Mouse (Mus musculus) cerebellum, adult (tissue): ENCODE measurements around the gene C2.
"Not testable (repeated sequence)": the region's sequence is repeated elsewhere in the genome, so short reads cannot be mapped to it uniquely, and the experiment has no call there.

Experiments
- ATAC-seq: cut with Nextera tagmentation; 2 replicates; pipeline ENCODE4 v1.9.2; 2017; ENCODE audit warnings: mild to moderate bottlenecking, moderate library complexity, mixed read lengths; ENCODE audit not compliant: insufficient number of reproducible peaks, low FRiP score, low TSS enrichment

The C2 gene

GRCm38 (mm10) chr17:34840736-34841307, 57.2 kb downstream of the C2 start:
- ATAC-seq: no peak

GRCm38 (mm10) chr17:34838785-34839184, 59.3 kb downstream of the C2 start:
- no peak for ATAC-seq

DNA sequence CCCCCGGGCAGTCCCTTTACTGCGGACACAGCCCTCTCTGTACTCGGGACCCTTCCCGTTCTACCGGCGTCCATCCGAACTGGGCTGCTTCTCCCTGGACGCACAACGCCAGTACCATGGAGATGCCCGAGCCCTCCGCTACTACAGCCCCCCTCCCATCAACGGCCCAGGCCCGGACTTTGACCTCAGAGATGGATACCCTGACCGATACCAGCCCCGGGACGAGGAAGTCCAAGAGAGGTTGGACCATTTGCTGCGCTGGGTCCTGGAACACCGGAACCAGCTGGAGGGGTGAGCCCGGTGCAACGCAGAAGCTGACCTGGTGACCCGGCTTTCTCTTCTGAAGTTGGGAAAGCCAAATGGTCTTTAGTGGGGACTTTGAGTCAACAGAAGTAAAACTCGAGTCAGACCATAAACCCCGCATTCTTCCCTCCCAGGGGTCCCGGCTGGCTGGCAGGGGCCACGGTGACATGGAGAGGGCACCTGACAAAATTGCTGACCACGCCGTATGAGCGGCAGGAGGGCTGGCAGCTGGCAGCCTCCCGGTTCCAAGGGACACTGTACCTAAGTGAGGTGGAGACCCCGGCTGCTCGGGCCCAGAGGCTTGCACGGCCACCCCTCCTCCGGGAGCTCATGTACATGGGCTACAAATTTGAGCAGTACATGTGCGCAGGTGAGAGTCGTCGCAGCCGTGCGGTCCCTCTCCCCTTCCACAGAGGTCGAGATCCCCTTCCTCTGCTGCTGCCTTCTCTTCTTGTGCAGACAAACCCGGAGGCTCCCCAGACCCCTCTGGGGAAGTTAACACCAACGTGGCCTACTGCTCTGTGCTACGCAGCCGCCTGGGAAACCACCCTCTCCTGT, 60.4 kb downstream of the C2 start:
- no peak for ATAC-seq

GRCm38 (mm10) chr17:34836856-34837221, 61.2 kb downstream of the C2 start, which contains the start of the genes Stk19 and Dxo:
Gene Stk19, minus strand, starts transcription at chr17:34836945.
Gene Dxo, plus strand, starts transcription at chr17:34837019.
- ATAC-seq: peak; percentile 73

DNA sequence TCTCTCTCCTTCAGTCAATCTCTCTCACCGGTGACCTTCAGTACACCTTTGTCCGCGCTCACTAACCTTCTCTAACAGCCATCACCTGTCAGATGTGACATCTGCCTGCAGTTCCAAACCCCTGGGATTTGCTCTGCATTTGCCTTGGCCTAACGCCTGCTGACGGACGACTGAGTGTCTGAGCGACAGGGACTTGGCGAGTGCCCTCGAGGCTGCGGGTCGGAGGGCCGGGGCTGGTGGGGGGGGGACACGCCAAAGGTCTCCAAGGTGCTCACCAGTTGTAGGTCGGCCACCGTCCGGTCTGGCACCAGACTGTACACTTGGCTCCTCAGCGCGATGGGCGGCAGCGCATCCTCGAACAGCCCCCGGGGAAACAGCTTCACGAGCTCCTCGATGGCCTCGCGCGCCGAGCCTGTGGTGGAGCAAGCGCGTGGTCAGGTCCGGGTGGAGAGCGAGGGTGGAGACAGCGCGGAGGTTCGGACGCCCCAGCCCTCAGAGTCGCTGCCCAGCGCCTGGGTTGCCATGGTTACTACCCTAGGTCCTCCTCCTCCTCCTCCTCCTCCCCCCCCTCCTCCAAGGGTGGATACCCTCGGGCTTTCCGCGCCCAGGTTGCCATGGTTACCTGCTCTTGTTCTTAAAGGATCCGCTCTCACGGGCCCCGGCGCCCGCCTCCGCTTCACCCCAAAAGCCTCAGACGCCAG, 61.8 kb downstream of the C2 start:
- ATAC-seq: peak; percentile 59; the same call in 1 of the 2 replicates

DNA sequence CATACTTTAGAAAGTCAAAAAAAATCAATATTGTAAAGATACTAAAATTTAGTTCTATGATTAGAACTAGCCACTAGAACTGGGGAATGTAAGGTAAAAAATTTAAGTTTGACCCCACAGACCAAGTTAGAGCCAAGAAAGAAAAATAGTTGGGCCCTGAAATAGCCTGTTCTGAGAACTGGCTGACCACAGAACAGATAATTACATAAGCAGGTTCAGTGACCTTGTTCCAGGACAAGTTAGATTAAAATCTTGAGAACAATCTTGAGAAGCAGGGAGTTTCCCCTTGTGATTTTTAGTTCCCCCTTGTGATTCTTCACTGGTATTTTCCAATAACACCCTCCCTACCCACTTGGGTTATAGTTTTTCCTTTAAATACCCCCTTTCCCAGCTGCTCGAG, 67.3 kb downstream of the C2 start:
- ATAC-seq: not testable (repeated sequence)

- ATAC-seq: no peak
Measured at GRCm38 (mm10) chr17:34814818-34815370, 83.2 kb downstream of the C2 start.

- ATAC-seq: not testable (repeated sequence)
Measured at GRCm38 (mm10) chr17:34813747-34814146, 84.3 kb downstream of the C2 start.
